Mouse (Mus musculus) heart, adult 2 months (tissue): ENCODE data around the gene Pramel5. TPM values are rescaled to one million over a fixed set of nuclear protein-coding genes. Genes with fewer than 3 reads are reported as not detected.
"Not testable (repeated sequence)": the region's sequence is repeated elsewhere in the genome, so short reads cannot be mapped to it uniquely, and the experiment has no call there.

ENCODE experiments used
- DNase-seq, 2 experiments: peaks; one replicate each; pipeline ENCODE4 v3.0.0; 2021
- H3K27ac ChIP-seq: fragments of 200-600 bp; 2 replicates; pipeline ENCODE4 v1.8.1; 2022
- H3K27me3 ChIP-seq: fragments of 200-500 bp; 2 replicates; pipeline ENCODE4 v1.6.1; 2012; ENCODE audit warnings: mild to moderate bottlenecking, low read length, inconsistent platforms, mixed read lengths; ENCODE audit not compliant: control insufficient read depth, insufficient read depth
- H3K36me3 ChIP-seq: fragments of 200-500 bp; 2 replicates; pipeline ENCODE4 v1.6.1; 2012; ENCODE audit warnings: low read length, inconsistent platforms; ENCODE audit not compliant: control insufficient read depth, insufficient read depth
- H3K4me1 ChIP-seq: fragments of 200-500 bp; 2 replicates; pipeline ENCODE4 v1.6.1; 2011; ENCODE audit warnings: low read length; ENCODE audit not compliant: control insufficient read depth, insufficient read depth
- H3K4me3 ChIP-seq: fragments of 200-600 bp; 2 replicates; pipeline ENCODE4 v1.8.1; 2022
- H3K79me2 ChIP-seq: fragments of 200-500 bp; replicated peaks from 2 replicates; pipeline ENCODE4 v1.6.1; 2012; ENCODE audit warnings: mild to moderate bottlenecking, inconsistent platforms, low read length, moderate library complexity, mixed read lengths; ENCODE audit not compliant: control insufficient read depth, insufficient read depth
- H3K9ac ChIP-seq: fragments of 200-500 bp; 2 replicates; pipeline ENCODE4 v1.6.1; 2012; ENCODE audit warnings: low read depth, mild to moderate bottlenecking, control low read depth, inconsistent platforms, low read length, mixed read lengths
- CTCF ChIP-seq: fragments of 200-600 bp; IDR thresholded peaks from 2 replicates; pipeline ENCODE4 v1.8.1; 2022; ENCODE audit warnings: antibody characterized with exemption, mild to moderate bottlenecking, moderate library complexity
- WGBS: fragments of 180-500 bp; shearing (Covaris S2); methylation state at CpG from one replicate; pipeline ENCODE4 v1.1.7; 2018; 5-methylcytosine and 5-hydroxymethylcytosine counted together
- intact Hi-C: fragments of 180-260 bp; cut with DNase I; formaldehyde crosslinking; loops from one replicate; pipeline ENCODE4 v1.15.1; 2025
- long read RNA-seq: library from polyadenylated mRNA; stranded (forward); transcript quantifications from one replicate; pipeline ENCODE4 v2.0.0, GENCODE M21; 2021
- polyA plus RNA-seq: library from polyadenylated mRNA; depleted of rRNA; stranded (reverse); fragments of >200 nt; gene quantifications from 2 replicates; pipeline ENCODE4 v1.2.3, GENCODE M21; 2012; rRNA removed
- total RNA-seq, 2 experiments: library from RNA; stranded (reverse); gene quantifications; 2 replicates each; pipeline ENCODE4 v1.2.3; 2021

The Pramel5 gene
- total RNA-seq = not detected
- not detected in 2 replicates for polyA plus RNA-seq
- long read RNA-seq = 0 reads

- WGBS = 46% methylated on average over 1 of the region's 1 CpGs
- H3K4me3 ChIP-seq, H3K27ac ChIP-seq, H3K4me1 ChIP-seq, H3K27me3 ChIP-seq, DNase-seq, H3K36me3 ChIP-seq, H3K9ac ChIP-seq, H3K79me2 ChIP-seq, intact Hi-C loops: not testable (repeated sequence)
These were observed at the start of gene Pramel5 for GRCm38 (mm10) chr4:144280388-144280787. Pramel5 (minus strand) TSS chr4:144280488.

- H3K36me3 ChIP-seq, H3K79me2 ChIP-seq, H3K9ac ChIP-seq, H3K4me3 ChIP-seq, H3K4me1 ChIP-seq, intact Hi-C loops, H3K27me3 ChIP-seq, H3K27ac ChIP-seq, DNase-seq: not testable (repeated sequence)
- 52% methylated on average over 4 of the region's 4 CpGs for WGBS
These were observed 49.7 kb upstream of the Pramel5 start, which contains the start of gene Gm13128 for GRCm38 (mm10) chr4:144329949-144330348. Gm13128 (plus strand) TSS chr4:144330249.

- H3K9ac ChIP-seq, H3K4me3 ChIP-seq, H3K4me1 ChIP-seq, intact Hi-C loops, H3K79me2 ChIP-seq, DNase-seq, H3K27ac ChIP-seq, H3K27me3 ChIP-seq, H3K36me3 ChIP-seq: not testable (repeated sequence)
- 64% methylated on average over 2 of the region's 2 CpGs for WGBS
These were observed 32.6 kb upstream of the Pramel5 start for GRCm38 (mm10) chr4:144312666-144313460.

DNA sequence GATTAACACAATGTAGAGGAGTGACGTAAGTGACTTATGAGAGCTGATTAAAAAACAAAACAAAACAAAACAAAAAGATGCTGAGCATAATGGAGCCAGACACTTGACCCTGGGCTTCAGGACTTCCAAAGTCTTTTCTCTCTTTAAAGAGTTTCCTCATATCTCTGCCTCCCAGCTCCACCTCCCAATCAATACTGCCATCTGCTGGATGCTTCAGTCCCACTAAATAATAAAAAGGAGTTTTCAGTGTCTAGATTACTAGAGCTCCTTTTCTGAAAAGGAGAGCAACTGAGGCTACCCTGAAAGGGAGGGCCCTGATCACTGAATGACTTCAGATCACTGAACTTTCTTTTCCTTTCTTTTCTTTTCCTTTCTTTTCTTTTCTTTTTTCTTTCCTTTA lies 19.1 kb upstream of the Pramel5 start:
- H3K27me3 ChIP-seq, H3K9ac ChIP-seq, DNase-seq, H3K4me3 ChIP-seq, H3K36me3 ChIP-seq, H3K27ac ChIP-seq, intact Hi-C loops, H3K4me1 ChIP-seq, H3K79me2 ChIP-seq: not testable (repeated sequence)
- TF ChIP-seq CTCF = 0 out of 2 replicates have a peak, but pooled peaks have one; percentile 20
- 31% methylated on average over 1 of the region's 1 CpGs for WGBS

GRCm38 (mm10) chr4:144254768-144255167 lies 25.5 kb downstream of the Pramel5 start:
- H3K27ac ChIP-seq, H3K4me3 ChIP-seq, H3K36me3 ChIP-seq, H3K4me1 ChIP-seq, H3K9ac ChIP-seq, DNase-seq, H3K79me2 ChIP-seq, H3K27me3 ChIP-seq, intact Hi-C loops: not testable (repeated sequence)

Other genes starting within 250 kb of the Pramel5 start
- not detected for gene Pramel4, start 221.4 kb downstream of the Pramel5 start, total RNA-seq
- not detected in 2 replicates for gene Pramel4, start 221.4 kb downstream of the Pramel5 start, polyA plus RNA-seq
- gene Gm13102, start 174.0 kb downstream of the Pramel5 start, total RNA-seq = not detected
- not detected in 2 replicates for gene Gm13102, start 174.0 kb downstream of the Pramel5 start, polyA plus RNA-seq
- gene Oog3, start 117.8 kb downstream of the Pramel5 start, total RNA-seq = not detected
- not detected in 2 replicates for gene Oog3, start 117.8 kb downstream of the Pramel5 start, polyA plus RNA-seq
- not detected for gene Oog2, start 89.8 kb downstream of the Pramel5 start, total RNA-seq
- gene Oog2, start 89.8 kb downstream of the Pramel5 start, polyA plus RNA-seq = not detected in 2 replicates
- not detected for gene C87977, start 67.2 kb downstream of the Pramel5 start, total RNA-seq
- not detected in 2 replicates for gene C87977, start 67.2 kb downstream of the Pramel5 start, polyA plus RNA-seq
- gene Gm13128, start 49.8 kb upstream of the Pramel5 start, total RNA-seq = not detected
- not detected in 2 replicates for gene Gm13128, start 49.8 kb upstream of the Pramel5 start, polyA plus RNA-seq
- gene Gm13119, start 77.5 kb upstream of the Pramel5 start, total RNA-seq = not detected
- not detected in 2 replicates for gene Gm13119, start 77.5 kb upstream of the Pramel5 start, polyA plus RNA-seq
- gene Pramef20, start 97.4 kb upstream of the Pramel5 start, total RNA-seq = not detected
- not detected in 2 replicates for gene Pramef20, start 97.4 kb upstream of the Pramel5 start, polyA plus RNA-seq
- gene Pramef12, start 128.0 kb upstream of the Pramel5 start, total RNA-seq = not detected
- 0.08 TPM in 1 of 2 replicates, not detected in the other for gene Pramef12, start 128.0 kb upstream of the Pramel5 start, polyA plus RNA-seq
- gene 1700012P22Rik, start 158.3 kb upstream of the Pramel5 start, total RNA-seq = not detected
- gene 1700012P22Rik, start 158.3 kb upstream of the Pramel5 start, polyA plus RNA-seq = not detected in 2 replicates
- gene Gm9944, start 172.8 kb upstream of the Pramel5 start, total RNA-seq = not detected
- not detected in 2 replicates for gene Gm9944, start 172.8 kb upstream of the Pramel5 start, polyA plus RNA-seq
- gene Aadacl3, start 183.3 kb upstream of the Pramel5 start, total RNA-seq = not detected
- not detected in 2 replicates for gene Aadacl3, start 183.3 kb upstream of the Pramel5 start, polyA plus RNA-seq
- not detected for gene 9430007A20Rik, start 239.3 kb upstream of the Pramel5 start, total RNA-seq
- gene 9430007A20Rik, start 239.3 kb upstream of the Pramel5 start, polyA plus RNA-seq = not detected in 2 replicates